Mouse (Mus musculus) MEL (cell line): ENCODE measurements around the gene Ntn3. TPM values are rescaled to one million over a fixed set of nuclear protein-coding genes. Genes with fewer than 3 reads are reported as not detected.
A peak's percentile ranks its signal among the peaks of the same experiment; 100 is the strongest.

Experiments used
- DNase-seq: peaks from one replicate; pipeline ENCODE4 v3.0.0; 2011; ENCODE audit warnings: low read depth, low spot score
- H3K27ac ChIP-seq: 2 replicates; pipeline ENCODE4 v1.5.1; 2012; ENCODE audit warnings: low read depth, mild to moderate bottlenecking, control low read depth, low read length, moderate library complexity; ENCODE audit not compliant: control insufficient read depth
- H3K27me3 ChIP-seq, 2 experiments: fragments of 150-350 bp in 1 of 2; sonication (generic) in 1 of 2; 2 replicates each; pipeline ENCODE4 v1.6.1; 2012; ENCODE audit warnings: low read length in 2 of 2, mild to moderate bottlenecking in 2 of 2, improper control_type of control experiment in 1 of 2, moderate library complexity in 1 of 2; ENCODE audit not compliant: insufficient read depth in 2 of 2, control insufficient read depth in 1 of 2
- H3K36me3 ChIP-seq, 2 experiments: 2 replicates each; pipeline ENCODE4 v1.6.1; 2012 to 2014; ENCODE audit warnings: low read length in 2 of 2, improper control_type of control experiment in 1 of 2, inconsistent platforms in 1 of 2, mild to moderate bottlenecking in 1 of 2; ENCODE audit not compliant: insufficient read depth in 2 of 2, control insufficient read depth in 1 of 2
- H3K4me1 ChIP-seq, 2 experiments: fragments of 150-350 bp in 1 of 2; sonication (generic) in 1 of 2; 2 replicates each; pipeline ENCODE4 v1.6.1; 2012; ENCODE audit warnings: low read length in 2 of 2, improper control_type of control experiment in 1 of 2, mild to moderate bottlenecking in 1 of 2; ENCODE audit not compliant: insufficient read depth in 2 of 2, control insufficient read depth in 1 of 2
- H3K4me3 ChIP-seq, 2 experiments: fragments of 150-350 bp in 1 of 2; sonication (generic) in 1 of 2; 2 replicates each; pipeline ENCODE4 v1.5.1; 2012; ENCODE audit warnings: low read depth in 2 of 2, low read length in 2 of 2, mild to moderate bottlenecking in 2 of 2, moderate library complexity in 2 of 2, control low read depth in 1 of 2, improper control_type of control experiment in 1 of 2; ENCODE audit not compliant: control insufficient read depth in 1 of 2, insufficient read depth in 1 of 2
- H3K79me2 ChIP-seq: 2 replicates; pipeline ENCODE4 v1.6.1; 2012; ENCODE audit warnings: mild to moderate bottlenecking, low read length, moderate library complexity; ENCODE audit not compliant: control insufficient read depth, poor library complexity, insufficient read depth
- H3K9ac ChIP-seq: 2 replicates; pipeline ENCODE4 v1.6.1; 2012; ENCODE audit warnings: low read depth, mild to moderate bottlenecking, control low read depth, low read length, moderate library complexity; ENCODE audit not compliant: control insufficient read depth, poor library complexity, severe bottlenecking
- H3K9me3 ChIP-seq: fragments of 150-350 bp; sonication (generic); replicated peaks from 2 replicates; pipeline ENCODE4 v1.6.1; 2012; ENCODE audit warnings: mild to moderate bottlenecking, low read length, improper control_type of control experiment, moderate library complexity; ENCODE audit not compliant: insufficient read depth
- BHLHE40 ChIP-seq: IDR thresholded peaks from 2 replicates; pipeline ENCODE4 v1.6.1; 2012; ENCODE audit warnings: low read depth, mild to moderate bottlenecking, inconsistent platforms, low read length, improper control_type of control experiment, borderline replicate concordance
- CHD1 ChIP-seq: IDR thresholded peaks from 2 replicates; pipeline ENCODE4 v1.6.1; 2012; ENCODE audit warnings: low read depth, mild to moderate bottlenecking, inconsistent platforms, low read length, improper control_type of control experiment
- CHD2 ChIP-seq: IDR thresholded peaks from 2 replicates; pipeline ENCODE4 v1.6.1; 2011; ENCODE audit warnings: low read length, improper control_type of control experiment
- E2F4 ChIP-seq: IDR thresholded peaks from 2 replicates; pipeline ENCODE4 v1.6.1; 2011; ENCODE audit warnings: low read depth, low read length, improper control_type of control experiment, borderline replicate concordance
- ELF1 ChIP-seq: IDR thresholded peaks from 2 replicates; pipeline ENCODE4 v1.6.1; 2014; ENCODE audit warnings: low read depth, mild to moderate bottlenecking, inconsistent platforms, low read length, improper control_type of control experiment, moderate library complexity
- EP300 ChIP-seq, 2 experiments: IDR thresholded peaks; 2 replicates each; pipeline ENCODE4 v1.6.1; 2011; ENCODE audit warnings: improper control_type of control experiment in 2 of 2, low read length in 2 of 2, low read depth in 1 of 2, mild to moderate bottlenecking in 1 of 2
- ETS1 ChIP-seq: IDR thresholded peaks from 2 replicates; pipeline ENCODE4 v1.6.1; 2012; ENCODE audit warnings: low read depth, mild to moderate bottlenecking, inconsistent platforms, low read length, improper control_type of control experiment, moderate library complexity
- GABPA ChIP-seq: IDR thresholded peaks from 2 replicates; pipeline ENCODE4 v1.6.1; 2012; ENCODE audit warnings: low read depth, mild to moderate bottlenecking, inconsistent platforms, low read length, improper control_type of control experiment, moderate library complexity
- GATA1 ChIP-seq: IDR thresholded peaks from 2 replicates; pipeline ENCODE4 v1.6.1; 2011; ENCODE audit warnings: low read depth, low read length, improper control_type of control experiment
- HCFC1 ChIP-seq: IDR thresholded peaks from 2 replicates; pipeline ENCODE4 v1.6.1; 2012; ENCODE audit warnings: low read depth, mild to moderate bottlenecking, inconsistent platforms, low read length, improper control_type of control experiment, moderate library complexity
- JUND ChIP-seq: IDR thresholded peaks from 2 replicates; pipeline ENCODE4 v1.6.1; 2011; ENCODE audit warnings: low read depth, mild to moderate bottlenecking, improper control_type of control experiment, low read length
- KAT2A ChIP-seq: conservative IDR thresholded peaks from 2 replicates; pipeline ENCODE4 v1.6.1; 2012; ENCODE audit warnings: low read depth, low read length, improper control_type of control experiment, inconsistent platforms
- MAFK ChIP-seq: IDR thresholded peaks from 2 replicates; pipeline ENCODE4 v1.6.1; 2011; ENCODE audit warnings: low read depth, mild to moderate bottlenecking, low read length, improper control_type of control experiment, borderline replicate concordance
- MAX ChIP-seq: IDR thresholded peaks from 2 replicates; pipeline ENCODE4 v1.6.1; 2011; ENCODE audit warnings: low read length, improper control_type of control experiment
- MAZ ChIP-seq: IDR thresholded peaks from 2 replicates; pipeline ENCODE4 v1.6.1; 2012; ENCODE audit warnings: low read depth, mild to moderate bottlenecking, inconsistent platforms, low read length, improper control_type of control experiment
- MXI1 ChIP-seq: IDR thresholded peaks from 2 replicates; pipeline ENCODE4 v1.6.1; 2011; ENCODE audit warnings: mild to moderate bottlenecking, low read depth, low read length, improper control_type of control experiment
- MYB ChIP-seq: IDR thresholded peaks from 2 replicates; pipeline ENCODE4 v1.6.1; 2011; ENCODE audit warnings: mild to moderate bottlenecking, low read depth, low read length, improper control_type of control experiment
- MYC ChIP-seq: IDR thresholded peaks from 2 replicates; pipeline ENCODE4 v1.6.1; 2011; ENCODE audit warnings: low read depth, mild to moderate bottlenecking, low read length, improper control_type of control experiment, moderate library complexity
- POLR2A ChIP-seq, 2 experiments: IDR thresholded peaks; 2 replicates each; pipeline ENCODE4 v1.6.1; 2011 to 2012; ENCODE audit warnings: low read length in 2 of 2, mild to moderate bottlenecking in 2 of 2, control low read depth in 1 of 2, improper control_type of control experiment in 1 of 2, low read depth in 1 of 2, moderate library complexity in 1 of 2; ENCODE audit not compliant: control insufficient read depth in 1 of 2, insufficient read depth in 1 of 2, poor library complexity in 1 of 2
- POLR2AphosphoS2 ChIP-seq: IDR thresholded peaks from 2 replicates; pipeline ENCODE4 v1.6.1; 2011; ENCODE audit warnings: low read length, improper control_type of control experiment
- POLR2AphosphoS5 ChIP-seq: IDR thresholded peaks from 2 replicates; pipeline ENCODE4 v1.6.1; 2012; ENCODE audit warnings: low read depth, borderline replicate concordance, mild to moderate bottlenecking, inconsistent platforms, low read length, moderate library complexity, mixed read lengths
- RAD21 ChIP-seq: IDR thresholded peaks from 2 replicates; pipeline ENCODE4 v1.6.1; 2011; ENCODE audit warnings: mild to moderate bottlenecking, low read depth, low read length, improper control_type of control experiment
- RCOR1 ChIP-seq: IDR thresholded peaks from 2 replicates; pipeline ENCODE4 v1.6.1; 2012; ENCODE audit warnings: low read depth, mild to moderate bottlenecking, inconsistent platforms, low read length, improper control_type of control experiment
- SMC3 ChIP-seq: IDR thresholded peaks from 2 replicates; pipeline ENCODE4 v1.6.1; 2011; ENCODE audit warnings: low read depth, low read length, improper control_type of control experiment
- TBP ChIP-seq: IDR thresholded peaks from 2 replicates; pipeline ENCODE4 v1.8.0; 2011; ENCODE audit warnings: low read depth, low read length, improper control_type of control experiment
- TCF12 ChIP-seq: IDR thresholded peaks from 2 replicates; pipeline ENCODE4 v1.6.1; 2014; ENCODE audit warnings: low read depth, mild to moderate bottlenecking, inconsistent platforms, low read length, improper control_type of control experiment, moderate library complexity
- UBTF ChIP-seq: IDR thresholded peaks from 2 replicates; pipeline ENCODE4 v1.6.1; 2012; ENCODE audit warnings: low read depth, mild to moderate bottlenecking, inconsistent platforms, low read length, improper control_type of control experiment, moderate library complexity, borderline replicate concordance; ENCODE audit not compliant: insufficient read depth
- USF1 ChIP-seq: IDR thresholded peaks from 2 replicates; pipeline ENCODE4 v1.6.1; 2014; ENCODE audit warnings: low read depth, mild to moderate bottlenecking, inconsistent platforms, low read length, improper control_type of control experiment, moderate library complexity
- USF2 ChIP-seq, 2 experiments: IDR thresholded peaks; 2 replicates each; pipeline ENCODE4 v1.6.1; 2011 to 2012; ENCODE audit warnings: improper control_type of control experiment in 2 of 2, low read length in 2 of 2, borderline replicate concordance in 1 of 2, inconsistent platforms in 1 of 2, low read depth in 1 of 2, mild to moderate bottlenecking in 1 of 2; ENCODE audit not compliant: insufficient read depth in 1 of 2
- ZKSCAN1 ChIP-seq: IDR thresholded peaks from 2 replicates; pipeline ENCODE4 v1.6.1; 2012; ENCODE audit warnings: low read depth, mild to moderate bottlenecking, inconsistent platforms, low read length, improper control_type of control experiment, moderate library complexity
- ZMIZ1 ChIP-seq: IDR thresholded peaks from 2 replicates; pipeline ENCODE4 v1.6.1; 2012; ENCODE audit warnings: low read depth, mild to moderate bottlenecking, inconsistent platforms, low read length, improper control_type of control experiment, moderate library complexity
- ZNF384 ChIP-seq: IDR thresholded peaks from 2 replicates; pipeline ENCODE4 v1.6.1; 2012; ENCODE audit warnings: low read depth, mild to moderate bottlenecking, inconsistent platforms, low read length, improper control_type of control experiment
- polyA plus RNA-seq, 2 experiments: library from polyadenylated mRNA; stranded (reverse) in 1 of 2; unstranded in 1 of 2; fragments of >175 nt in 1 of 2; fragments of >200 nt in 1 of 2; gene quantifications; 2 replicates each; pipeline versions ENCODE4 v1.2.1 to v1.2.4; 2012; ENCODE audit warnings: low replicate concordance in 2 of 2, low read depth in 1 of 2; ENCODE audit not compliant: insufficient read length in 2 of 2, insufficient read depth in 1 of 2, missing spikeins in 1 of 2
- total RNA-seq: library from RNA; depleted of rRNA; stranded (reverse); fragments of 300-350 nt; gene quantifications from 2 replicates; pipeline ENCODE4 v1.2.3, GENCODE M21; 2012

Ntn3 gene
- total and polyA plus RNA-seq, 3 experiments, result 2.5 to 2.7 TPM; not detected in 1

GRCm38 (mm10) chr17:24174259-24174658 is 35.1 kb downstream of the Ntn3 start:
- peaks cover 11 to 23% of the 10 kb centered on the region in 2 experiments for H3K4me1 ChIP-seq
- H3K27me3 ChIP-seq, result no peaks in the 10 kb centered on the region
- H3K9ac ChIP-seq, result no peak overlapping the region
- DNase-seq, result no peak
- peaks cover 0 to 20% of the 10 kb centered on the region in 2 experiments; a peak in 2 of 4 replicates for H3K36me3 ChIP-seq
- H3K4me3 ChIP-seq, result no peak overlapping the region
- no peak for TF ChIP-seq POLR2AphosphoS5
- no peak for TF ChIP-seq CHD1
- TF ChIP-seq SMC3, result no peak
- TF ChIP-seq JUND, result no peak
- TF ChIP-seq E2F4, result no peak
- TF ChIP-seq MAX, result no peak
- TF ChIP-seq ELF1, result no peak
- H3K27ac ChIP-seq, result no peak overlapping the region
- no peaks in the 10 kb centered on the region for H3K9me3 ChIP-seq
- H3K79me2 ChIP-seq, result peaks cover 8% of the 10 kb centered on the region; the same call in 1 of the 2 replicates

GRCm38 (mm10) chr17:24173423-24173822 is 35.9 kb downstream of the Ntn3 start:
- H3K36me3 ChIP-seq, result peaks cover 0 to 20% of the 10 kb centered on the region in 2 experiments; a peak in 2 of 4 replicates
- H3K4me1 ChIP-seq, result peaks cover 11 to 23% of the 10 kb centered on the region in 2 experiments
- peaks cover 15% of the 10 kb centered on the region for H3K79me2 ChIP-seq
- H3K9ac ChIP-seq, result no peak overlapping the region
- H3K4me3 ChIP-seq, result no peak overlapping the region
- peak; percentile 86 for DNase-seq
- no peaks in the 10 kb centered on the region for H3K27me3 ChIP-seq
- no peaks in the 10 kb centered on the region for H3K9me3 ChIP-seq
- H3K27ac ChIP-seq, result no peak overlapping the region
- TF ChIP-seq MXI1 (no peak), ZNF384 (no peak), ELF1 (no peak), CHD1 (no peak), TCF12 (no peak), GABPA (no peak), EP300 (IDR thresholded peaks at IDR 0.05; ENCODE audit: low read depth in 1 of 2, low read length in 2 of 2) (no peak), CHD2 (no peak), MAZ (no peak), JUND (no peak), ZMIZ1 (peak; percentile 34; the same call in 1 of the 2 replicates), MYC (0 out of 2 replicates have a peak, but pooled peaks have one; percentile 24), RCOR1 (no peak), BHLHE40 (no peak), HCFC1 (peak; percentile 38; the same call in 1 of the 2 replicates), RAD21 (peak; percentile 91), MYB (no peak), POLR2A (IDR thresholded peaks at IDR 0.05; ENCODE audit: control insufficient read depth in 1 of 2, insufficient read depth in 1 of 2, low read depth in 1 of 2, low read length in 2 of 2, poor library complexity in 1 of 2) (no peak), POLR2AphosphoS2 (no peak), MAX (no peak; the same call in 1 of the 2 replicates), UBTF (no peak), MAFK (no peak), TBP (0 out of 2 replicates have a peak, but pooled peaks have one; percentile 28), KAT2A (no peak), GATA1 (no peak), USF1 (no peak), ETS1 (0 out of 2 replicates have a peak, but pooled peaks have one; percentile 8), ZKSCAN1 (no peak), USF2 (IDR thresholded peaks at IDR 0.05; ENCODE audit: borderline replicate concordance in 1 of 2, insufficient read depth in 1 of 2, low read depth in 1 of 2, low read length in 2 of 2) (no peak)
